Mouse (Mus musculus): ENCODE measurements around the gene Fuz. TPM values are rescaled to one million over a fixed set of nuclear protein-coding genes. Genes with fewer than 3 reads are reported as not detected.

Gene Fuz
- polyA plus RNA-seq, 1 experiment from 2014 or later: 17.9 TPM

- peak overlapping the region; percentile 54 for H3K4me3 ChIP-seq
- no peak for ATAC-seq (ENCODE audit: low read depth)
- peaks cover 64% of the 10 kb centered on the region for H3K4me1 ChIP-seq (replicated peaks)
- H3K36me3 ChIP-seq: peaks cover 21% of the 10 kb centered on the region
- H3K9ac ChIP-seq: peak overlapping the region; percentile 60
- H3K9me3 ChIP-seq: no peaks in the 10 kb centered on the region
- 23% methylated on average over 7 of the region's 7 CpGs for WGBS
- peak overlapping the region; percentile 98 for H3K27ac ChIP-seq (replicated peaks)
- peak overlapping the region; percentile 68 for H3K4me2 ChIP-seq
- H3K27me3 ChIP-seq: no peaks in the 10 kb centered on the region
Measured at GRCm38 (mm10) chr7:44895206-44895592, 680 bp upstream of the Fuz start.

GRCm38 (mm10) chr7:44896499-44896898, 620 bp downstream of the Fuz start:
- WGBS: 33% methylated on average over 10 of the region's 10 CpGs
- Histone ChIP-seq H3K36me3 (peaks cover 28% of the 10 kb centered on the region), H3K27ac (replicated peaks) (peak overlapping the region; percentile 98), H3K4me2 (peak overlapping the region; percentile 68), H3K9me3 (no peaks in the 10 kb centered on the region), H3K4me3 (peak overlapping the region; percentile 54), H3K27me3 (no peaks in the 10 kb centered on the region), H3K4me1 (replicated peaks) (peaks cover 61% of the 10 kb centered on the region), H3K9ac (peak overlapping the region; percentile 72)
- no peak for ATAC-seq (ENCODE audit: low read depth)

GRCm38 (mm10) chr7:44898607-44899006, 2.7 kb downstream of the Fuz start:
- no peak overlapping the region for H3K9ac ChIP-seq
- no peaks in the 10 kb centered on the region for H3K9me3 ChIP-seq
- H3K4me1 ChIP-seq (replicated peaks): peaks cover 57% of the 10 kb centered on the region
- no peak overlapping the region for H3K4me3 ChIP-seq
- H3K27me3 ChIP-seq: no peaks in the 10 kb centered on the region
- H3K4me2 ChIP-seq: no peak overlapping the region
- peaks cover 49% of the 10 kb centered on the region for H3K36me3 ChIP-seq
- H3K27ac ChIP-seq (replicated peaks): no peak overlapping the region
- ATAC-seq (ENCODE audit: low read depth): no peak
- WGBS: 36% methylated on average over 19 of the region's 19 CpGs

GRCm38 (mm10) chr7:44900632-44901031, 4.8 kb downstream of the Fuz start:
- 0 out of 2 replicates have a peak overlapping the region, but pooled peaks have one; percentile 13 for H3K27ac ChIP-seq (replicated peaks)

GRCm38 (mm10) chr7:44901230-44901722, 5.4 kb downstream of the Fuz start:
- peak overlapping the region; percentile 49; the same call in 1 of the 2 replicates for H3K27ac ChIP-seq (replicated peaks)
- 0 out of 2 replicates have a peak overlapping the region, but pooled peaks have one; percentile 10 for H3K4me3 ChIP-seq
- peak overlapping the region; percentile 41 for H3K4me2 ChIP-seq
- H3K9ac ChIP-seq: 0 out of 2 replicates have a peak overlapping the region, but pooled peaks have one; percentile 1
- WGBS: 19% methylated on average over 21 of the region's 21 CpGs
- no peak for ATAC-seq (ENCODE audit: low read depth)
- no peaks in the 10 kb centered on the region for H3K27me3 ChIP-seq
- H3K36me3 ChIP-seq: peaks cover 76% of the 10 kb centered on the region
- H3K9me3 ChIP-seq: no peaks in the 10 kb centered on the region
- peaks cover 38% of the 10 kb centered on the region for H3K4me1 ChIP-seq (replicated peaks)

More at GRCm38 (mm10) chr7:44900632-44901031, 4.8 kb downstream of the Fuz start:
- Histone ChIP-seq H3K9me3 (no peaks in the 10 kb centered on the region), H3K27me3 (no peaks in the 10 kb centered on the region), H3K4me1 (replicated peaks) (peaks cover 39% of the 10 kb centered on the region), H3K9ac (no peak overlapping the region), H3K4me2 (no peak overlapping the region), H3K36me3 (peaks cover 70% of the 10 kb centered on the region), H3K4me3 (no peak overlapping the region)
- 90% methylated on average over 11 of the region's 11 CpGs for WGBS
- ATAC-seq (ENCODE audit: low read depth): no peak

GRCm38 (mm10) chr7:44905430-44905829, 9.6 kb downstream of the Fuz start:
- H3K27me3 ChIP-seq: no peaks in the 10 kb centered on the region
- H3K4me1 ChIP-seq (replicated peaks): peaks cover 14% of the 10 kb centered on the region
- ATAC-seq (ENCODE audit: low read depth): no peak
- H3K9ac ChIP-seq: no peak overlapping the region
- WGBS: 93% methylated on average over 20 of the region's 20 CpGs
- no peak overlapping the region for H3K4me3 ChIP-seq
- no peak overlapping the region for H3K27ac ChIP-seq (replicated peaks)
- no peaks in the 10 kb centered on the region for H3K9me3 ChIP-seq
- peaks cover 100% of the 10 kb centered on the region for H3K36me3 ChIP-seq
- no peak overlapping the region for H3K4me2 ChIP-seq

- Histone ChIP-seq H3K4me2 (no peak overlapping the region), H3K36me3 (peaks cover 100% of the 10 kb centered on the region), H3K27me3 (no peaks in the 10 kb centered on the region), H3K9me3 (no peaks in the 10 kb centered on the region), H3K4me1 (replicated peaks) (no peaks in the 10 kb centered on the region), H3K27ac (replicated peaks) (no peak overlapping the region), H3K4me3 (no peak overlapping the region), H3K9ac (no peak overlapping the region)
- WGBS: 93% methylated on average over 15 of the region's 15 CpGs
- no peak for ATAC-seq (ENCODE audit: low read depth)
Measured at GRCm38 (mm10) chr7:44908706-44909476, 13.0 kb downstream of the Fuz start.

- H3K36me3 ChIP-seq: peaks cover 74% of the 10 kb centered on the region
- H3K9me3 ChIP-seq: no peaks in the 10 kb centered on the region
- no peak overlapping the region for H3K9ac ChIP-seq
- H3K4me3 ChIP-seq: no peak overlapping the region
- no peak overlapping the region for H3K27ac ChIP-seq (replicated peaks)
- no peaks in the 10 kb centered on the region for H3K4me1 ChIP-seq (replicated peaks)
- no peak for ATAC-seq (ENCODE audit: low read depth)
- no peaks in the 10 kb centered on the region for H3K27me3 ChIP-seq
- WGBS: 89% methylated on average over 2 of the region's 2 CpGs
- no peak overlapping the region for H3K4me2 ChIP-seq
Measured at GRCm38 (mm10) chr7:44914396-44914795, 18.5 kb downstream of the Fuz start.

GRCm38 (mm10) chr7:44915314-44915713, 19.4 kb downstream of the Fuz start:
- peaks cover 69% of the 10 kb centered on the region for H3K36me3 ChIP-seq
- WGBS: 90% methylated on average over 9 of the region's 9 CpGs
- H3K4me1 ChIP-seq (replicated peaks): no peaks in the 10 kb centered on the region

GRCm38 (mm10) chr7:44916191-44916590, 20.3 kb downstream of the Fuz start:
- Histone ChIP-seq H3K4me2 (no peak overlapping the region), H3K27me3 (no peaks in the 10 kb centered on the region), H3K4me3 (no peak overlapping the region), H3K4me1 (replicated peaks) (no peaks in the 10 kb centered on the region), H3K9ac (no peak overlapping the region), H3K27ac (replicated peaks) (no peak overlapping the region), H3K36me3 (peaks cover 64% of the 10 kb centered on the region), H3K9me3 (no peaks in the 10 kb centered on the region)
- 90% methylated on average over 6 of the region's 6 CpGs for WGBS
- no peak for ATAC-seq (ENCODE audit: low read depth)

More at GRCm38 (mm10) chr7:44915314-44915713, 19.4 kb downstream of the Fuz start:
- no peak overlapping the region for H3K4me3 ChIP-seq
- H3K9ac ChIP-seq: no peak overlapping the region
- no peak overlapping the region for H3K4me2 ChIP-seq
- ATAC-seq (ENCODE audit: low read depth): no peak
- no peaks in the 10 kb centered on the region for H3K9me3 ChIP-seq
- no peaks in the 10 kb centered on the region for H3K27me3 ChIP-seq
- no peak overlapping the region for H3K27ac ChIP-seq (replicated peaks)

GRCm38 (mm10) chr7:44916881-44917280, 21.0 kb downstream of the Fuz start:
- no peak overlapping the region for H3K4me2 ChIP-seq
- H3K4me3 ChIP-seq: no peak overlapping the region
- no peak overlapping the region for H3K9ac ChIP-seq
- WGBS: 92% methylated on average over 4 of the region's 4 CpGs
- H3K27me3 ChIP-seq: no peaks in the 10 kb centered on the region
- no peak overlapping the region for H3K27ac ChIP-seq (replicated peaks)
- peaks cover 61% of the 10 kb centered on the region for H3K36me3 ChIP-seq
- no peaks in the 10 kb centered on the region for H3K9me3 ChIP-seq
- no peak for ATAC-seq (ENCODE audit: low read depth)
- H3K4me1 ChIP-seq (replicated peaks): no peaks in the 10 kb centered on the region

- no peak overlapping the region for H3K27ac ChIP-seq (replicated peaks)
- 89% methylated on average over 3 of the region's 3 CpGs for WGBS
- no peak overlapping the region for H3K4me3 ChIP-seq
- H3K27me3 ChIP-seq: no peaks in the 10 kb centered on the region
- no peak overlapping the region for H3K9ac ChIP-seq
- H3K4me2 ChIP-seq: no peak overlapping the region
- H3K36me3 ChIP-seq: peaks cover 61% of the 10 kb centered on the region
- ATAC-seq (ENCODE audit: low read depth): no peak
- H3K4me1 ChIP-seq (replicated peaks): no peaks in the 10 kb centered on the region
- H3K9me3 ChIP-seq: no peaks in the 10 kb centered on the region
Measured at GRCm38 (mm10) chr7:44918219-44918618, 22.3 kb downstream of the Fuz start.

Measured in neural tube, embryonic 13.5 days (tissue).